Mouse (Mus musculus) cerebellum, postnatal 25 days (tissue): ENCODE results near the gene Ccdc175.

Source experiments
- DNase-seq, 2 experiments: peaks; one replicate each; pipeline ENCODE4 v3.0.0; 2021; ENCODE audit warnings: mixed read lengths in 2 of 2

The Ccdc175 gene

DNA sequence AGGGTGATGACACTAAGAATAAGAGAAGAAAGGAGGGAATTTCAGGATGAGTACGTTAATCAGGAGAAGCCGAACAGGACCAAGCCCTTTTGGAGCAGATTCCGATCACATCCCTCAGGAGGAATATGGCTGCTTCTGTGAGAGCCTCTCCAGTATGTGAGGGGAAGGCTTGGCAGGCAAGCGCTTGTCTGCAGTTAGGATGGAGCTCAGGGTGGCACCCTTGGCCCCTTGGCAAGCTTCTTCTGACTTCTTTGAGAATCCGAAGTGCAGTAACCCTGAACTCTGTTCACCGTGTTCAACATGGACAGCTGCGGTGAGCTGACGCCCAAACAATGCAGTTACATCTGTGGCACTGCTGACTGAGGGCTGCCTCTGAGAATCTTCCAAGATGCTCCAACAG is 87.9 kb downstream of the Ccdc175 start:
- DNase-seq, result no peak

DNA sequence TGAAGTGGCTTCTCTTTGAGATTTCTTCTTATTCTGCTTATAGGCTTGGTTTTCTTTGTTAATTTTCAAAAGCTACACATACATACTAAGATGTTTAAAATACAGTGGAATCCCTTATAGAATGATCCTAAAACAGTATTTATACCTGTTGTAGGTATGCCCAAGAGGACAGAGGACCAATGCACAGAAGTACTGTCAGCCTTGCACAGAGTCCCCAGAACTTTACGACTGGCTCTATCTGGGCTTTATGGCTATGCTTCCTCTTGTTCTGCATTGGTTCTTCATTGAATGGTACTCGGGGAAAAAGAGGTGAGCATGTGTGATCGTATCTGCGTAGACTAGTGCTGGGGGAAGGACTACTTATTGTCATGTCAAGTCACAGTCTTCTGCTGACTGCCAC is 95.0 kb downstream of the Ccdc175 start:
- DNase-seq, result no peak

DNA sequence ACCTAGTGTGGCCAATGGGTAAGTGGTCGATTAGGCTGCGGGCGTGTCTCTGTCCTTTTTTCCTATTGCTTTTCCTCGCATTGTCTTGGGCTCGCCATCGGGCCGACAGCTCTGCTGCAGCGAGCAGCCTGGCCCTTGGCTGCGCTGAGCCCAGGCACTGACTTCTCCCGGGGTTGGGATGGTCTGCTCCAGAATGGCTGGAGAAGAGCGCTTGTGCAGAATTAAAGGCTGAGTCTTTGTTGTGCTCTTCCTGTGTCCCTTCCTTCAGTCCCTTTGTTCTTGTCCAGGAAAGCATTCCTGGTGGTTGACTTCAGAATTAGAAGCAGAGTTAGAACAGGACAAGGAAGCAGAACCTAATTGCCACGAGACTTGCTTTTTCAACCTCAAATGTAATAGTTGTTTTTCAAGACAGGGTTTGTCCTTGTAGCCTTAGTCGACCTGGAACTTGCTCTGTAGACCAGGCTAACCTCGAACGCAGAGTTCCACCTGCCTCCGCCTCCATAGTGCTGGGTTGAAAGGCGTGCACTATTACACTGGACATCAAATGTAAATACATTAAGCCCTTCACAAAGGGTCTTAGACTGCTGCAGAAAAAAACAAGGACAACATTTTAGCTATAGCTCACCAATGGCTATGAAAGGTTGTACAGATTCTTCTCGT is 98.5 kb downstream of the Ccdc175 start:
- DNase-seq, result peak in 1 of 2 experiments; percentile 20

DNA sequence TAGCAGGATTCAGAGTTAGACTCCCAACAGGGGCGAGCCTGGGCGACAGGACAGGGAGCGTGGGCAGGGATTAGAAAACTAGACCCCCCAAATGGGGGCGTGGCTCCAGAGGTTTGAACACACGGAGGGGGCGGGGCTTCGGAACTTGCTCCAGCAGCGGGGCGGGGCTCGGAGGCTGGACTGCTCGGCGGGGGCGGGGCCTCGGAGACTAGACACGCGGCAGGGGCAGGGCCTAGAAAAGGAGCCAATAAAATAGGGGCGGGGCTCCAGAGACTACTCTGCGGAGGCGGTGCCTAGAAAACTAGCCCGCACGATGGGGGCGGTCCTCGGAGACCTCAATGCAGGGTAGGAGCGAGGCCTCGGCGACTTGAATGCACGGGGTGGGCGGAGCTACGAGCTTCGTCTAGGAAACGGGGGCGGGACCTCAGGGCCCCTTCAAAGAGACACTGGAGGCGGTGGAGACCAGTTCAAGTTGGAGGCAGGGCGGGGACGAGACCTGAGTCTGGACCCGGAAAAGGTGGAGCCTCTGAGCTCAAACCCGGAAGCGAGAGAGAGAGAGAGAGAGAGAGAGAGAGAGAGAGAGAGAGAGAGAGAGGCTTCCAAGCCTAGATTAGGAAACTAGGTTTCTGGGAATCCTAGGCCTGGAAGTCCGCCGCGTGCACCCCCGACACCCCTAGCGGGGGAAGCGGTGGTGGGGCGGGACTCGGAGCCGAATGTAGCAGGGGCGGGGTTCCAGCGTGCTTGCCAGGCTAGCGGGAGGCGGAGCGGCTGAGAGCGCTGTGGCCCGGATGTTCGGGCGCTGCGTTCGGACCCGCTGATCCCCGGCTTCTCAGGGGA is 99.3 kb downstream of the Ccdc175 start, which contains the start of the genes L3hypdh and Jkamp:
Gene L3hypdh, minus strand, starts transcription at position 111 of the 837 bp plus-strand sequence.
Gene Jkamp, plus strand, starts transcription at position 261 of the 837 bp plus-strand sequence.
- DNase-seq, result peak; percentile 95 to 99

DNA sequence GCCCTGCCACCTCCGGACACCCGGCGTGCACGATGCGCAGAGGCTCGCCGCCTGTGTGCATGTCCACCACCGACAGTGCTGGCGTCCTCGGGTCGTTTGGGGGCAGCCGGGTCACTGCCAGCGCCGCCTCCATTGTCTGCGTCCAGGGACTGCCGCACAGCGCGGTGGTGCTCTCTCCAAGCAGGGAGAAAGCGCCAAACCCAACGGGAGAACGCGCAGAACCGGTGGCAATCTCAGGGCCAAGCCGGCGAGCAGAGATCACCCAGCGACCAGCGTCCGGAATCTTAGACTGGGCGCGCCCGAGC is 99.9 kb downstream of the Ccdc175 start:
- no peak for DNase-seq

DNA sequence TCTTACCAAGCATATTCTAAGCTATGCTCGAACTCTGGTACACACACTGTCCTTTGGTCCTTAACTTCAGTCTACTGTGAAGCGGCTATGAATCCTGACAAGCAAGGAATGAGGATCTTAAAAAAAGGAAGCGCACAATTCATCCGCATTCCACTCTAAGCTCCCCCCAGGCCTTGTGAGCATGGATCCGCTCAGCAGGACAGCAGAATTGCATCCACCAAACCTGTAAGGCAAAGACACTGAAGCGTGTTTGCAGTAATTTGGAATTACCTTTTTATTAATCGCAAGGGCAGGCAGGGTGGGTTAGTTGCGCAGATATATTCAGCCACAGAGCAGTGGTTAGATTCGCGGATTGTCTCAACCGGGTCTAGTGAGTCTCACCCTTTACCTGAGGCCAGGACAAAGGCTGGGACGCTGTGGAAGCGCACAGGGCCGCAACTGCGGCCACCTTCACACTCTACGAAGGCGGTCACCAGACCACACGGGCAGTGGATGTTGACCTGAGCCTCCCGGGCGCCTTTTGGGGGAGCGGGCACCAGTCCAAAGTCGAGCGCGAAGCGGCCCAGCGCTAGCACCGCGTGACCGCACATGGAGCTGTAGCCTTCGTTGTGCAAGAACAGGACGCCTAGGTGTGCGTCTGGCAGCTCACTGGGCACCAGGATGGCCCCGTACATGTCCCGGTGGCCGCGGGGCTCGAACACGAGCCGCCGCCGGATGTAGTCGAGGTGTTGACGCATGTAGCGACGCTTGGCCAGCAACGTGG is 100.4 kb downstream of the Ccdc175 start:
- DNase-seq, result no peak

DNA sequence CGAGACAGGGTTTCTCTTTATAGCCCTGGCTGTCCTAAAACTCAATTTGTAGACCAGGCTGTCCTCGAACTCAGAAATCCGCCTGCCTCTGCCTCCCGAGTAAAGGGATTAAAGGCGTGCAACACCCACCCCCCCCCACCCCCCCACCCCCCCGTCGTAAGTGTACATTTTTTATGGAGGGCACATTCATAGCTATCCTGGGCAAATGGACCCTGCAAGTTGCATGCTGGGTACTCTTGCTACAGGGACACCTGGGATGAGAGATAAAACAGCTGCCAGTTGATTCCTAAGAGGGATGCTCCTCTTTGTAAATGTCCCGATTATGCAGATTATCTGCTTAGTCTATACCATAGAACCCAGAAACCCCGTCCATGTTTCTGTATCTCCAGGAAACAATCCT is 101.6 kb downstream of the Ccdc175 start:
- no peak for DNase-seq

DNA sequence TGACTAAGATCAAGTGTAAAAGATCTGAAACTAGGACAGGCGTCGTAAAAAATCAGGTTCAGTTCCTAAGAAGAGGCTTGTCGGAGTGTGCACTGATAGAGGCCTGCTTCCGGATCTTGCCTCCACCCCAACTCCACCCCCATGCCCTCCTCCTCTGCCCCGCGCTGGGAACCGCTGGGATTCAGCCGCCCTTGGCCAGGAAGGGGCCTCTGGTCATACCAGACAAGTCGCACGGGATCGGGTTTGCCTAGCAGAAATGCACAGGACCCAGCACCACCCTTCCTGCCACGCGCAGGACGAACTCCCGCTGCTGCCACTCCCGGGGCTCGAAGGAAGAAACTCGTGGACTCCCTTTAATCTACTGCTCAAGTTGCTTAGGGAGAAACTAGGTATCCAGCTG is 102.5 kb downstream of the Ccdc175 start:
- no peak for DNase-seq

DNA sequence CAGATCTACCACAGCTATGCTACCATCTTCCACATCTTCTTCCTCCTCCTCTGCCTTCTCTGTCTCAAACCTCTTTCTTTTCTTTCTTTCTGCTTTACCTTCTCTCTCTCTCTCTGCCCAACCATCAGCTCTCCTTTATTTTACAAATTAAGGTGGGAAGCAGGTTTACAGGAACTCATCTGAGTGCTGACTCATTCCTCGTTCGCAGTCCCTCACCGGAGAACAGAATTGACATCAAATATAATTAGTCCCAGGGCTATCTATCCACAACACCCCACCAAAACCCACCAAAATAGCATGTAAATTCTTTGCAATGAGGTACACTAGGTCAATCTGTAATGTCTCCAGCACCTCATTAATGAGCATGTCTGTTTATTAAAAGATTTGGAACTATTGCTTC is 102.9 kb downstream of the Ccdc175 start:
- no peak for DNase-seq

DNA sequence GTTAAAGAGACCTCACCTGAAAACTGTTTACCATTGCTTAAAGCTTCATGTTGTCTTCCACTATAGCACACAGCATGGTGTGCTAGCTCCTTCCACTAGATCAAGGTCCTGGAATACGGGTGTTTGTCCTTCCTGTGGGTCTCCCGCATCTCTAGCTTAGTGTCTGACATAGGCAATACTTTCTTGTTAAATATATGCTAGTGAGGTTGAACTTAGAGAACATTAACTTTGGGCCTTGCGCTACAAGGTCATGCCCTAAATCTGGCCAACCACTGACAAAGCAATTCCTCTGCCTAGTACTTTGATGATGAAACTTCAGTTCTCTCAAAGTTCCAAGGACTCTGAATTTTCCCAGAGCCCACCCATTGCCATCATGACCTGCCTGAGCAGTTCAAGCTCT is 106.6 kb downstream of the Ccdc175 start:
- DNase-seq, result no peak

DNA sequence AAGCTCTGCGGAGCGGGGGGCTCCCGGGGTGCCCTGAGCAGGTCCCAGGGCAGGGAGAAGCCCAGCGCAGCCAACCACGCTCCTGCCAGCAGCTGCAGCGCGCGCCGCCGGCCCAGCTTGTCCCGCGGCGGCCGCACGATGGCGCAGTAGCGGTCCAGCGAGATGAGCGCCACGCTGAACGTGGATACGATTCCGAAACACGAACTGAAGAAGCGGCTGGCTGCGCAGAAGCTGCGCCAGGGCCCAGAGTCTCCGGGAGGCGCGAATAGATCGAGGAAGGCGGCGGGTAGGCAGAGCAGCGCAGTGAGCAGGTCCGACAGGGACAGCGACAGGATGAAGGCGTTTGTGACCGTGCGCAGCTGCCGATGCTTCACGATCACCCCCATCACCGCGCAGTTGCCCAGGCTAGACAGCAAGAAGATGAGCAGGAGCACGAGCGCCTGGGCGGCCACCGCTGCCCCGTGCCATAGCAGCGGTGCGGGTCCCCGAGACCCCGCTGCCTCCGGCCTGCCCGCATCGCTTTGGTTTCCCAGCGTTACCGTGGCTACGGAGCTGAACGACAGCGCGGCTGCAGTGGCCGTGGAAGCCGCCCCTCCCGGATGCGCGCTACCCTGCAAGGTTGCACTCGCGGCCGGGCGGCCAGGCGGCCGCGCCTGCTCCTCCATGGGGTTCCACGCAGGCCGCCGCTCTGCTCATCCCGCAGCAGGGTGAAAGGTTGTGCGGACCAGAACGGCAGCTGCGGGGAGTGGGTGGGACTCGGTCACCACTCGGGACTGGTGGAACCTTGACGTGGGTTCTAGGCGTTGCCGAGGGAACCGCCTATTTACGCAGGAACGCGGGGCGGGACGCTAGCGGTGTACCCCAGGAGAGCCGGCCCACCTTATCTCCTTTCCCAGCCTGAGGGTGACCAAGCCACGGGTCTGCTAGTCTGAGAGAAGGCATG is 114.2 kb downstream of the Ccdc175 start, which contains the start of gene Gpr135:
Gene Gpr135, minus strand, starts transcription at position 799 of the 943 bp plus-strand sequence.
- peak; percentile 91 to 94 for DNase-seq

DNA sequence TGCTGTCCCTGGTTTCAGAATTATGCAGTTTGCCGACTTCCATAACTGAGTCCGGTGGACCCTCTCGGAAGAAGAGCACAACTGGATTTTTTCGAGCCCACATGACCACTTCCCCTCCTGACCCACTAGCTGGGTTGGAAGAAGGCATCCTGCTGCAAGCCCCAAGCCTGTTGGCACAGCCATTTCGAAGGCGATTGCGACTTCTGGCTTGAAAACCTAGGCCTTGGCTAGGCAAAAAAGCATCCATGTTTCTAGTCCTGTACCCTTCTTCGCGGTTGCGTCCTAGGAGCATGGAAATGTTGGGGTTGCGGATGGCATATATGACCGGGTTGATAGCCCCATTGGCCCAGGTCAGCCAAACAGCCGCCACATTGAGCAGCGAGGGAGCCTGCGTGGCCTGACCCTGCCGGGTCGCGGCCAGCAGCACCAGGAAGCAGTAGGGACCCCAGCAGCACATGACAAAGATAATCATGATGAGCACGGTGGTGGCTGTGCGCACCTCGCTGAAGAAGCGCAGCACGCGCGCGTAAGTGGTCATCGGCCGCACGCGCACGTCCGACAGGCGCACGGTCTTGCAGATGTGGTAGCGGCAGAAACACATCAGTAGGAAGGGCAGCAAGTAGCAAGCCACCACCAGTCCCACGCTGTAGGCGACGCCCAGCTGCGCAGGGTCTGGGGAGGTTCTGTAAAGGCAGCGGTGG is 115.1 kb downstream of the Ccdc175 start:
- DNase-seq, result no peak

DNA sequence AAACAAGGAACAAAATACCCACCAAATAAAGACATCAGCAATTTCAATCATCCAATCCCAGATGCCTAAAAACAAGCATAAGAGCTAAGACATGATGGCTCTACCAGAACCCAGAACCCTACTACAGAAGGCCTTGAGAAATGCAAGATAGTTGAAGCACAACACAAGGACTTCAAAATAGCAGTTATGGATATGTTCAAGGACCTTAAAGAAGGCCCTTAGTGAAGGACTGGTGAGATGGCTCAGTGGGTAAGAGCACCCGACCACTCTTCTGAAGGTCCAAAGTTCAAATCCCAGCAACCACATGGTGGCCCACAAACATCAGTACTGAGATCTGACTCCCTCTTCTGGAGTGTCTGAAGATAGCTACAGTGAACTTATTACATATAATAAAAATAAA is 127.0 kb downstream of the Ccdc175 start:
- DNase-seq, result no peak

DNA sequence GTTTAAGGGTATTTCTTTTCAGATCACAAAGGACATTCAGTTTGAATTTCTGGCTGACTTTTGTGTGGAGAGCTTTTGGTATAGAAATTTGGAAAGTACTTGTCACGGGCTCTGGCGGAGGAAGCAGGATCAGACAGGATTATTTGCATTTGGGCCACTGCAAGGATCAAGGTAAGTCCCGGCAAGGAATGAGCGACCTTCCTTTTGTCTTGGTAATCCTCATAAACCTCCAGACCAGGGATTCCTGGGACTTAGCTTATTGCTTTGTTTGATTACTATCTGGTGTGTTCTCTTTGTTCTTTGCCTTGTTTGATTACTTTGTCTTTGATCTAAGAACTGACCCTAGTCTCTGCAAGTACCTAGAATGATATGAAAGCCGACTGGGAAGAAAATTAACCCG is 131.0 kb downstream of the Ccdc175 start:
- no peak for DNase-seq

DNA sequence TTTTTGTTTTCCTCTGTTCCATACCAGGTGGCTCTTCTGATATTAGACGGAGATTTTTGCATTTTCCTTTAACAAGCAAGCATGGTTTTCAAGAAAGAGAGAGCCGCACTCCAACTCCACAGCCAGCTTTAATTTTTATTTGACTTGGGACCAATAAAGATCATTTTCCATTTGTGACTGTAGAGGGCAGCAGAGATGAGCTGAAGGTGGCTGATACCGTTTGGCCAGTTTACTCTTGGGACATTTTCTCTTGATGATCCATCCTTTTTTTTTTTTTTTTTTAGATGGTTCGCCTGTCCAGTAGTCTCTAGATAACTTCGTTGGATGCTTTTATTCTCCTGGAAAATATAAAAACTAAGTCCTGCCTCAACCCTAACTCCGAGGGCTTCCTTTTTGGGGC is 131.5 kb downstream of the Ccdc175 start:
- peak in 1 of 2 experiments; percentile 29 for DNase-seq

DNA sequence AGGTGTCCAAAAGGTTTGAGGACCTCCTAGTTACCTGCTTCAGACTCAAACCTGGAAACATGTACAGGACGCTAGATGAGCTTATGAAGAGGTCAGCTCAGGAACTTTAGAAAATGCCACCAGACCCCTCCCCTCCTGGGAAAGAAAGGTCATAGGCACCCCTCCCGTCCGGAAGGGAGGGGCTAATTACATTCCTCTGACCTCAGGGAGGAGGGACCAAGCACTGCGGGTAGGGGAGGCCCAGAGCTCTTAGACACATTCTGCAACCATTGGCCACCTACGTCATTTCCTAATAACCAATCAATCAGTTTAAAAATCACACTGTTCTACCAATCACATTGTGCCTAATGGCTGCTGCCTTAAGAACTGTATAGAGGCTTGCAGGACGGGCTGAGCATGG is 132.3 kb downstream of the Ccdc175 start:
- DNase-seq, result no peak
